Mouse (Mus musculus) olfactory bulb, adult 2 months (tissue): ENCODE measurements around the gene Trappc6a.

ENCODE experiments used
- CTCF ChIP-seq: fragments of 200-500 bp; IDR thresholded peaks from 2 replicates; pipeline ENCODE4 v1.5.1; 2012; ENCODE audit warnings: low read depth, mild to moderate bottlenecking, low read length, moderate library complexity; ENCODE audit not compliant: insufficient read depth
- POLR2A ChIP-seq: fragments of 200-500 bp; IDR thresholded peaks from 2 replicates; pipeline ENCODE4 v1.6.1; 2012; ENCODE audit warnings: mild to moderate bottlenecking, low read depth, low read length, moderate library complexity; ENCODE audit not compliant: insufficient read depth

DNA sequence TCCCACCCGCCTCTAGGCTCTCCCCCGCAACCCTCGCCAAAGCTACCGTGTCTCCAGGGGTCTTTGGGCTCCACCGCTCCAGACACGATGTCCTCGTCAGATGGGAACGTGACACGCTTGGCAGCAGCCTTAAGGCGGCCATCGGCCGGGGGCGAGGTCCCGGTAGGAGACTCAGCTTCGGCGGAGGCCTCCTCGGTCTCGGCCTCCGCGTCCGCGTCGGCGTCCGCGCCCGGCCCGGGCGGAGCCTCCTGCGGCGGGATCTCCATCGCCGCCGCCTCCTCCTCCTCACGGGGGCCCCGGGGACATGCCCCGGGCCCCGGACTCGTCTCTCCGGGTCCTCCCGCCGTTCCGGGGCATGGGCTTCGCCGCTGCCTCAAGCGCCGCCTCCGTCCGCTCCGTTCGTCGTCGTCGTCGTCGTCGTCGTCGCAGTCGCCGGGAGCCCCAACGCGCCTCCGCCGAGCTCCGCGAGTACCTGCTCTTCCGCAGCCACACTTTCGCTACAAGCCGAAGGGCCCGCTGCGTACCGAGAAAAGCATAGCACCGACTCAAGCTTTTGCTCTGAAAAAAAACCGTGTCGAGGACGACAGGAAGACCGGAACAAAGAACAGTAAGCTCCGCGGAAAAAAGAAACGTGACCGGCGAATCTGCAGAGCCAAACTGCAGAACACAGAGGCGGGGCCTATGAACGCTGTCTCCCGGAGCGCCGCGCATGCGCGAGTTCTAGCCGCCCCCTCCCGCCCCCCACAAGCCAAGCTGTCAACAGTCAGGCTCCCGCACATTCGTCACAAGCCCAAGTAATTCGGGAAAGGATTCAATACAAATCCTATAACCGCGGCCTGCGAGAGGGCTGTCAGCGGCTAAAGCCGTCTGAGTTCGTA lies 53.8 kb downstream of the Trappc6a start:
- TF ChIP-seq CTCF = 0 out of 2 replicates have a peak, but pooled peaks have one; percentile 7
- TF ChIP-seq POLR2A = peak; percentile 61
